Mouse (Mus musculus): Measurements from ENCODE around the gene Maml1.

DNA sequence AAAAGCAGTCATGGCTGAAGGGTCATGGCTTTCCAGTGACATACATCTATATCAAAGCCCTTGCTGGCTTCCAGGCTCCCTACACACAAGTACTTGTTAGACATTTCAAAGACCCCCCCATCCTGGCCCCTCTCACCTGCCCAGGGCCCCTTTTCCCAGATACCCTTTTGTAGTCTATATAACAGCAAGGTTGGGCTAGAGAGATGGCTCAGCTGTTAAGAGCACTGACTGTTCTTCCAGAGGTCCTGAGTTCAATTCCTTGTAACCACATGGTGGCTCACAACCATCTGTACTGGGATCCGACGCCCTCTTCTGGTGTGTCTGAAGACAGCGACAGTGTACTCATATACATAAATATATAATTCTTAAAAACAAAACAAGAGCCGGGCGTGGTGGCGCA, 77.5 kb downstream of the Maml1 start:
- no peak for TF ChIP-seq POLR2A (IDR thresholded peaks at IDR 0.05; ENCODE audit: borderline replicate concordance, control insufficient read depth, low read depth, low read length)
- no peak for TF ChIP-seq CTCF (IDR thresholded peaks at IDR 0.05; ENCODE audit: control insufficient read depth, insufficient read depth, low read length)
